ENCODE assay signal across 31 mouse cellular contexts in genomic region chr6:34066790-34067189, GRCm38 (mm10). TPM values are rescaled to one million over a fixed set of nuclear protein-coding genes. Genes with fewer than 3 reads are reported as not detected.
"Had no signal": no experiment of that assay in that cellular context is flagged by ENCODE, and none has a peak within 500 bp of the region (broad histone marks: within the 10 kb centered on the region; RNA-seq: fewer than 3 reads in every experiment).

No protein-coding gene starts in this region.

- H3K9me3 ChIP-seq: limb, embryonic 10.5 days; limb, embryonic 12.5 days; limb, embryonic 13.5 days; limb, embryonic 15.5 days; liver, embryonic 12.5 days; liver, embryonic 13.5 days; liver, embryonic 15.5 days; lung, embryonic 15.5 days; megakaryocyte, embryonic 14.5 days; midbrain, embryonic 10.5 days; midbrain, embryonic 12.5 days; midbrain, embryonic 13.5 days; midbrain, embryonic 15.5 days; neural tube, embryonic 12.5 days had no signal

- H3K27ac ChIP-seq: left cerebral cortex, adult 2 months; limb, embryonic 10.5 days; limb, embryonic 12.5 days; limb, embryonic 13.5 days; limb, embryonic 15.5 days; liver, embryonic 12.5 days; liver, embryonic 13.5 days; liver, embryonic 14.5 days; liver, embryonic 15.5 days; lung, embryonic 15.5 days; macrophage; midbrain, embryonic 10.5 days; midbrain, embryonic 12.5 days; midbrain, embryonic 13.5 days; midbrain, embryonic 15.5 days; neural tube, embryonic 12.5 days had no signal

- DNase-seq: left cerebral cortex, postnatal 4 days; liver; liver, embryonic 13.5 days; liver, postnatal 0 days; lung, adult 18-20 months; lung, adult 2 months; lung, embryonic 14.5 days; lung, postnatal 10 days; lung, postnatal 14 days; lung, postnatal 36 days; lung, postnatal 4 days had no signal

- H3K4me3 ChIP-seq: left cerebral cortex, adult 2 months; limb, embryonic 10.5 days; limb, embryonic 12.5 days; limb, embryonic 13.5 days; limb, embryonic 15.5 days; liver, embryonic 12.5 days; liver, embryonic 13.5 days; liver, embryonic 15.5 days; lung, embryonic 15.5 days; megakaryocyte, embryonic 14.5 days; midbrain, embryonic 10.5 days; midbrain, embryonic 12.5 days; midbrain, embryonic 13.5 days; midbrain, embryonic 15.5 days; neural tube, embryonic 12.5 days had no signal

- ATAC-seq: liver, embryonic 12.5 days; liver, postnatal 0 days; lung, postnatal 0 days; midbrain, embryonic 13.5 days; midbrain, embryonic 15.5 days; midbrain, embryonic 16.5 days had no signal

- H3K4me2 ChIP-seq: limb, embryonic 12.5 days; limb, embryonic 13.5 days; limb, embryonic 15.5 days; liver, embryonic 11.5 days; liver, embryonic 12.5 days; liver, embryonic 13.5 days; liver, embryonic 15.5 days; lung, embryonic 14.5 days; lung, embryonic 15.5 days; midbrain, embryonic 12.5 days; midbrain, embryonic 13.5 days; midbrain, embryonic 15.5 days; neural tube, embryonic 12.5 days had no signal

- H3K27me3 ChIP-seq: limb, embryonic 12.5 days; limb, embryonic 13.5 days; limb, embryonic 15.5 days; liver, embryonic 12.5 days; liver, embryonic 13.5 days; liver, embryonic 15.5 days; lung, embryonic 15.5 days; megakaryocyte, embryonic 14.5 days; midbrain, embryonic 12.5 days; midbrain, embryonic 13.5 days; midbrain, embryonic 15.5 days; neural tube, embryonic 12.5 days had no signal

- H3K36me3 ChIP-seq: limb, embryonic 10.5 days; limb, embryonic 12.5 days; limb, embryonic 13.5 days; limb, embryonic 15.5 days; liver, embryonic 12.5 days; liver, embryonic 13.5 days; liver, embryonic 15.5 days; lung, embryonic 15.5 days; midbrain, embryonic 10.5 days; midbrain, embryonic 12.5 days; midbrain, embryonic 13.5 days; midbrain, embryonic 15.5 days; neural tube, embryonic 12.5 days had no signal

- H3K4me1 ChIP-seq: limb, embryonic 10.5 days; limb, embryonic 12.5 days; limb, embryonic 15.5 days; liver, embryonic 12.5 days; liver, embryonic 13.5 days; liver, embryonic 15.5 days; lung, embryonic 15.5 days; midbrain, embryonic 15.5 days; neural tube, embryonic 12.5 days had no signal

- H3K9ac ChIP-seq: limb, embryonic 12.5 days; limb, embryonic 13.5 days; limb, embryonic 15.5 days; liver, embryonic 12.5 days; liver, embryonic 13.5 days; liver, embryonic 14.5 days; liver, embryonic 15.5 days; liver, postnatal 0 days; lung, embryonic 14.5 days; lung, embryonic 15.5 days; midbrain, embryonic 12.5 days; midbrain, embryonic 13.5 days; midbrain, embryonic 15.5 days; neural tube, embryonic 12.5 days had no signal

RNA-seq across cellular contexts. Expression of gene Lrguk, which starts 37.5 kb away (rescaled TPM):
- polyA plus RNA-seq: liver, adult 2 months had no signal
